Mouse (Mus musculus) hindlimb bud, embryonic 11.5 days (tissue): Measurements from ENCODE around the gene Dhdh.
"Not testable (repeated sequence)": the region's sequence is repeated elsewhere in the genome, so short reads cannot be mapped to it uniquely, and the experiment has no call there.

Experiments
- DNase-seq: peaks from one replicate; pipeline ENCODE4 v3.0.0-alpha.2; 2012; ENCODE audit warnings: low read depth, low spot score; ENCODE audit errors: extremely low spot score

Gene Dhdh

GRCm38 (mm10) chr7:45509912-45510787, 21.5 kb upstream of the Dhdh start, which contains the start of gene Nucb1:
Gene Nucb1 (minus strand): TSS chr7:45510406.
- DNase-seq = peak; percentile 89

DNA sequence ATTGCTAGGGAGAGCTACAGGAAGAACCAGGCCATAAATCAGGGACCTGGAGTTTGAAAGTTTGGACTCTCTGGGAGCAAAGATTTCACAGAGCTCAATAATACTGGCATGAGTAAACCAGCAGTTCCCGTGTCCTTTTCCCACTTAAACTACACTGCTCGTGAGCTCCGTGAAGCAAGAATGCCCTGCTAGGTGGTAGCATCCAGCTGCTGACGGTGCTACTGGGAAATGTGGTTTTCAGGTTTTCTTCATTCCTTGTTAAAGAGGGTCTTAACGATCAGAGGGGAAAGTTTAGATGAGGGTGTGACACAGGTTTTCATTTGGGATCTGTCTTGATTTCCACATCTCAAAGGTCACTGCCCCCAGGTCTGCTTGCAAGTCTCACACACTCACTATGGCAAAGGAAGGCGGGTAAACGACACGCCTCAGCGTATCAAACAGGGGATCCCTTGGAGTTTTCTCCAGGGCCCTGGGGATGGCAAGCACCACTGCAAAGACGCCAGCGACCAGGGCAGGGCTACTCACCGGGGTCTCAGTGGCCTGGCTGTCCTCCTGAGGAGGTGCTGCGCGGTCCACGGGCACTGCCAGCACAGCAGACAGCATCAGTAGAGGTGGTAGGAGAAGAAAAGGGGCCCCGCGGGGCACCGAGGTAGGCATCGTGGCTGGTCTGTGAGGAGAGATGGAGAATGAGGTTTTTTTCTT, 20.7 kb upstream of the Dhdh start:
- DNase-seq = no peak

DNA sequence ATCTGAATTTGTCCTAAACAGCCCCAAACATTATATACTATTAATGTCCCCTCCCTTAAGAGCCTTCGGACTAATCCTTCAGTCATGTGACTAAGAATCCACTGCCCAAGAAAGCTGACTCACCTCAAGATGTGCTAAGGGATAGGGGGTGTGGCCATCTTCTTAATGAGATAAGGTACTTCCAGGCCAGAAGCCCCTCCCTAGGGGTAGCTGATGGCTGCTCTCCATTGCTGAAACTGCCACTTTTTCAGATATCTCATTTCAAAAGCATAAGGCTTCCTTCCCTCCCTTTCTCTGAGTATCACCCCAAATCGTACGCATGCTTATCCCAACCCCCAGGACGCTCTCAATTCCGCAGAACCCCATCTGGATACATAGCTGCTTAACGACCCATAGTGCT, 20.0 kb upstream of the Dhdh start:
- DNase-seq = no peak

- no peak for DNase-seq
These were observed 19.0 kb upstream of the Dhdh start for GRCm38 (mm10) chr7:45507583-45507982.

- DNase-seq = no peak
These were observed 9.8 kb upstream of the Dhdh start for GRCm38 (mm10) chr7:45498427-45498826.

DNA sequence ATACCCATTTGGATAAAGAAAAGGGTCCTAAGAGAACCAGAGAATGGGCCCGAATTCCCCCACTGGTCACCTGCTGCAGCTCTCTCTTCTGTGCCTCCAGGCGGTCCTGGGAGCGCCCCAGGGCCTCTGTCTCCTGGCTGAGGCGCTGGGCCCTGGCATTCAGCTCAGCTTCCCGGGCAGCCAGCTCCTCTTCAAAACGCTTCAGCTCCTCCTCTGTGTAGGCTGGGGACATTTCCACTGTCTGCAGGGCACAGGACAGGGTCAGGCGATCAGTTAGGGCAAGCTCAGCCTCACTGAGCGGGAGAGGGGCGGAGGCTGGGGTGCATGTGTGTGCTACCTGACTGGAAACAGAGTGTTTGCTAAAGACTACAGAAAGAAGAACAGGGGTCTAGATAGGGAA, 5.9 kb upstream of the Dhdh start:
- DNase-seq = no peak

DNA sequence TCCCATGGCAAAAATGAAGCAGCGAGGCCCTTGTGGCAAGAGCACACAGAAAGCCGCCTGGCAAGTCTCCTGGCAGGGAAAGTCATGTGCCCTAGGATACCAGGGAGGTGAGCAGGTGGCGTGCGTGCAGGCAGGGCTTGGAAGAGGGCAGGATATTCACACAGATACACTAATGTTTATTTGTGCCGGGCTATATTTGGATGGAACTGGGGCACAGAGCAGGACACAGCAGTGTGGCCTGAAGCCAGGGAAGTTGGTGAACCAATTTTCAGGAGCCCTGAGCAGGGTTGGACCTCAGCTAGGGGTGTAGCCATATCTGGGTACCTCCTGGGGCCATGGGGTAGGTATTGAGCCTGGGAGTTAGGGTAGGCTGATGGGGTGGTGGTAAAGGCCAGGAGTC, 4.3 kb upstream of the Dhdh start:
- no peak for DNase-seq

DNA sequence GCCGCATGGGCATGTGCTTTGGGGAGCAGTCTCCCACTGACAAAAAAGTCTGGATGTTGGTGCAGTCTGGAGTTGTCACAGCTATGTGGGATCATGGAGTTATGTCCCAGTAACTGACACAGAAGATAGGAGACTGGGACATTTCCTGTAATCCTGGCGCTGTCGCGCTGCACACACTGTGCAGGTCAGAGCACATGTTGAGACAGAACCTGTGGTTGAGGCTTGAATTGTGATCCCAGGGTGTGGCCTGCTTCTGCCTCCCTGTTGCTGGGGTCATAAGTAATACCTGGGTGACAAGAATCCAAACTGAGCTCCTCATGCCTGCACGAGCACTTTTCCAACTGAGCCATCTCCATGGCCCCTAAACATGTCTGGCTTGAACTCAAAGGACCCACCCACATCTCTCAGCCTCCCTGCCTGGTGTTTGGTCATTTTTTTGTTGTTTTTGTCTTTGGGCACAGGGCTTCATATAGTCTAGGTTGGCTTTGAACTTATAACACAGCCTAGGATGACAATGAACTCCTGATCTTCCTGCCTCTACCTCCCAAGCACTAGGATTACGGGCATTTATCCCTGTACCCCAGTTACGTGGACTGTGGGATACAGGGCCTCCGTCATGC, 3.7 kb upstream of the Dhdh start:
- DNase-seq = no peak

- no peak for DNase-seq
These were observed 2.7 kb upstream of the Dhdh start for GRCm38 (mm10) chr7:45491264-45491663.

- no peak for DNase-seq
These were observed 2.2 kb upstream of the Dhdh start for GRCm38 (mm10) chr7:45490822-45491221.

- DNase-seq = no peak
These were observed 973 bp upstream of the Dhdh start for GRCm38 (mm10) chr7:45489578-45489977.

GRCm38 (mm10) chr7:45487861-45488292, 728 bp downstream of the Dhdh start:
- no peak for DNase-seq

GRCm38 (mm10) chr7:45486761-45487415, 1.7 kb downstream of the Dhdh start, which contains the start of gene Gm45808:
Gene Gm45808 (minus strand): TSS chr7:45486811.
- DNase-seq = no peak

DNA sequence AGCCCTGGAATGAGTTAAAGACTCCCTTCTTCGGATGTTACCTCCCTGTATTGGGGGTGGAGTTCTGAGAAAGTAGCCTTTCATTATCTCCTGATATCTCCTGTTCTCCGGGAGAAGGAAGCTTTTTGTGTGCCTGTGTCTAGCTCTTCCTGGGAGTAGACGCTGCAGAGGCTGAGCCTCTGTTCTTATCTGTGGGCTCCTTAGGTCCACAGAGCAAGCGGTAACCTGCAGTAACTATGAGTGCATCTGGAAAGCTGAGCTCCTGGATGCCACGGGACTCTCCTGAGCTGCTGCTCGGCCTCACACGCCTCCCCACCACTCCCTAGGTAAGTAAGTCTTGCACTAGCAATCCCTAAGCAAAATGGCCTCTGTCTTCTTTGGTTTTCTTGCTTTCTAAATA, 2.4 kb downstream of the Dhdh start:
- DNase-seq = no peak

- not testable (repeated sequence) for DNase-seq
These were observed 3.6 kb downstream of the Dhdh start for GRCm38 (mm10) chr7:45484985-45485384.

DNA sequence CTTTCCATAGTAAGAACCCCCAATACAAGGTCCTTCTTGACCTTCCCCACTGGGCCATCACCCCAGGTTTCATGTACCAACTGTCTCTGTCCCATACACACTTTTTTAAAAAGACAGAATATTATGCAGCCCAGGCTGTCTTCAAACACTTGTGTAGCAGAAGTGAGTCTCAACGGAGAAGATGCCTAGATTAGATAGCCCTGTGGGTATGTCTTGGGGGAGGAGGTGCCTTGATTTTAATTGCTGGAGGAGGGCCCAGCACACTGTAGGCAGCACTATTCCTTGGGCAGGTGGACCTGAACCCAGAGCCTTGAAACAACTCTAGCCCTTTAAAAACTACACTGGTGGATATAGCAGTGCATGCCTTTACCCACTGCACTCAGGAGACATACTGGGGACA, 6.4 kb downstream of the Dhdh start:
- DNase-seq = no peak

DNA sequence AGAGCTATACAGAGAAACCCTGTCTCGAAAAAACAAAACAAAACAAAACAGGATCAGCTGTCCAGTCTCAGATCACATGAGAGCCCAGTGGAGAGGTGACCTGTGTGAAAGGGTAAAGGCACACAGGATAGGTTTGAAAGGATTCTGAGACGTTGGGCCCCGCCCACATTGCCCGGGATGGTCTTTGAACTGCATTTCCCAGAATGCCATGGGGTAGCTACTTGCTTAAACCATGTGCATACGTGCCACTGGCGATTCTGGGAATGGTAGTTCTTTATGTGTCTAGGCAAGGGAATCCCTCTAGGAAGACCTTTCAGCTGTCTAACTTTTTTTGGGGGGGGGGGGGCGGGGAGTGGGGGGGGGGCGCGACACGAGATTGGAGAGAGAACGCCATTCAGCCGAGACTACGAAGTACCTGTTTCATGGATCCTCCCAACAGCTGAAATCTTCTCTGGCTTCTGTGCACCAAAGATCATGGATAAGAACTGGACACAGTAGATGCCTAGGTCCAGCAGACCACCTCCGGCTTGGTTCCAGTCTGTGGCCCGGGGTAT, 7.2 kb downstream of the Dhdh start, which contains the start of gene Tulp2:
Gene Tulp2 (plus strand): TSS at position 504 of the 554 bp plus-strand sequence.
- no peak for DNase-seq

GRCm38 (mm10) chr7:45480310-45480709, 8.3 kb downstream of the Dhdh start:
- not testable (repeated sequence) for DNase-seq

DNA sequence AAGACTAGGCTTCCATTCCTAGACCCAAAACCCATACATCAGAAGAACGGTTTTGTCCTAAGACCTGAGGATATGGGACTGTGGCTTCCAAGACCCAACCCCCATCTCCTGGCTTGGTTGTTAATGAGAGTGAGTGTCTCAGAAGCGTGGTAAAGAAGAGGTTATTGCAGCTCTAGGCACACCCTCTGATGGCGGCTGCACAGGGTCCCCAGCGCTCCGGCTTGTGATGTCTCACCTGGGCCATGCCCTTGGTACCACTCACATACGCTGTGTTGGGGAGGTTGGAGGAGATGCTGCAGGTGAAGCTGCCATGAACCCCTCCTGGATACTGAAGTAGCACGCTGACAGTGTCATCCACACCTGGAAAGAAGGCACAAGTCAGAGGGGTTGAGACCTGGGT, 9.8 kb downstream of the Dhdh start:
- no peak for DNase-seq

DNA sequence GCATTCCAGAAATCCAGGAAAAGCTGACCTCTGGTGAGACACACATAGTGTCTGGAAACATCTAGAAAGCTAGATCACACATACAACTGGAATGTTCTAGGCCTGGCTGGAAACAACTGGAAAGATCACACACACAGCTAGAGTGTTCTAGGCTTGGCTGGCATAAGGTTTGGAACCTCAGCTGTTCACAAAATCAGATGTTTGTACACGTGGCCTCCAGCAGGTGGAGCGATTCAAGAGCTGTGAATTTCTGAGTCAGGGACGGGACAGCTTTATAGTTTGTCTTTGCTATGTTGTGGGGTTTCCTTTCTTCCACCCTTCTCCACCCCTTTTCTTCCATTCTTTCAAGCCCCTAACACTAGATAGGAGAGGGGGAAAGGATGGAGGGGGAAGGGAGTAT, 11.6 kb downstream of the Dhdh start:
- DNase-seq = no peak

DNA sequence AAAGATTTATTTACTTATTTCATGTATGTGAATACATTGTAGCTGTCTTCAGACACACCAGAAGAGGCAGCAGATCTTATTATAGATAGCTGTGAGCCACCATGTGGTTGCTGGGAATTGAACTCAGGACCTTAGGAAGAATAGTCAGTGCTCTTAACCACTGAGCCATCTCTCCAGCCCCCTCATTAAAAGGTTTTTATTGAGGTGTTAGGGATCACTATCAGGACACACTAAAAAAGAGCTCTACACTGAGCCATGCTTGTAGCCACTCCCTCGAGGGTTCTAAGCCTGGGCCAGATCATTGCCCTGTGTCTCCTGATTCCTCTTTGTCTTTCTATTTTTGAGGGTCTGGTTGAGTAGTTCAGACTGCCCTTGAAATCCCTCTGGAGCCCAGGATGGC, 12.2 kb downstream of the Dhdh start:
- no peak for DNase-seq
